In genomic region chr16:4984717-4985116, GRCm38 (mm10) we compare ENCODE assay signal across 39 mouse cellular contexts. TPM values are rescaled to one million over a fixed set of nuclear protein-coding genes. Genes with fewer than 3 reads are reported as not detected.
"Had no signal": no experiment of that assay in that cellular context is flagged by ENCODE, and none has a peak within 500 bp of the region (broad histone marks: within the 10 kb centered on the region; RNA-seq: fewer than 3 reads in every experiment).

No protein-coding gene starts in this region.

- H3K4me3 ChIP-seq: embryonic facial prominence, embryonic 10.5 days; embryonic facial prominence, embryonic 12.5 days; embryonic facial prominence, embryonic 13.5 days; embryonic facial prominence, embryonic 15.5 days; erythroblast, embryonic 14.5 days; forebrain, embryonic 10.5 days; forebrain, embryonic 12.5 days; forebrain, embryonic 13.5 days; forebrain, embryonic 15.5 days; heart, adult 2 months; heart, embryonic 10.5 days; heart, embryonic 12.5 days had no signal

- DNase-seq: cerebellum, adult 9-10 months; cerebellum, adult 9-11 months; cerebellum, postnatal 10 days; cerebellum, postnatal 14 days; cerebellum, postnatal 25 days; cerebellum, postnatal 36 days; embryo, embryonic 11 days; forebrain, postnatal 0 days; gastrocnemius, postnatal 10 days; gastrocnemius, postnatal 14 days; gastrocnemius, postnatal 25 days; gastrocnemius, postnatal 36 days; heart, adult 11 months; heart, adult 18-20 months; heart, adult 2 months had no signal

- ATAC-seq: forebrain, embryonic 13.5 days; forebrain, embryonic 14.5 days; forebrain, embryonic 15.5 days; forebrain, embryonic 16.5 days; forebrain, postnatal 0 days had no signal

- H3K27ac ChIP-seq: embryonic facial prominence, embryonic 10.5 days; embryonic facial prominence, embryonic 12.5 days; embryonic facial prominence, embryonic 13.5 days; embryonic facial prominence, embryonic 15.5 days; forebrain, embryonic 10.5 days; forebrain, embryonic 12.5 days; forebrain, embryonic 13.5 days; forebrain, embryonic 15.5 days; heart, adult 2 months; heart, embryonic 10.5 days had no signal

RNA-seq across cellular contexts. Expression of gene Sept12, which starts 12.9 kb away (rescaled TPM):
- total RNA-seq: common myeloid progenitor, adult 5-6 weeks; forebrain, postnatal 0 days; gastrocnemius, adult 18-20 months; gastrocnemius, postnatal 10 days; gastrocnemius, postnatal 14 days; gastrocnemius, postnatal 25 days; gastrocnemius, postnatal 36 days; gastrocnemius, postnatal 4 days; granulocyte monocyte progenitor cell, adult 5-6 weeks; heart, adult 18-20 months; heart, adult 2 months; heart, adult 8-10 months had no signal
- polyA plus RNA-seq: cortical plate, adult 2 months; embryonic facial prominence, embryonic 10.5 days; embryonic facial prominence, embryonic 11.5 days; embryonic facial prominence, embryonic 12.5 days; embryonic facial prominence, embryonic 13.5 days; embryonic facial prominence, embryonic 14.5 days; embryonic facial prominence, embryonic 15.5 days; erythroblast, embryonic 14.5 days; forebrain, embryonic 10.5 days; forebrain, embryonic 11.5 days; forebrain, embryonic 12.5 days; forebrain, embryonic 13.5 days; forebrain, embryonic 14.5 days; forebrain, embryonic 15.5 days; forebrain, embryonic 16.5 days; forebrain, postnatal 0 days; frontal cortex, adult 2 months; heart, embryonic 10.5 days; heart, embryonic 11.5 days; heart, embryonic 12.5 days had no signal

RNA-seq across cellular contexts. Expression of gene Smim22, which starts 22.4 kb away (rescaled TPM):
- total RNA-seq: common myeloid progenitor, adult 5-6 weeks; forebrain, postnatal 0 days; gastrocnemius, adult 18-20 months; gastrocnemius, postnatal 10 days; gastrocnemius, postnatal 14 days; gastrocnemius, postnatal 25 days; gastrocnemius, postnatal 36 days; gastrocnemius, postnatal 4 days; granulocyte monocyte progenitor cell, adult 5-6 weeks; heart, adult 18-20 months; heart, adult 2 months; heart, adult 8-10 months had no signal
- polyA plus RNA-seq: erythroblast, embryonic 14.5 days; forebrain, embryonic 13.5 days had no signal
